Mouse (Mus musculus) spleen, adult 2 months (tissue): ENCODE data around the gene Cebpe.

Source experiments
- CTCF ChIP-seq: fragments of 200-500 bp; IDR thresholded peaks from 2 replicates; pipeline ENCODE4 v1.5.1; 2011; ENCODE audit warnings: mild to moderate bottlenecking, inconsistent platforms; ENCODE audit not compliant: insufficient read depth, insufficient read length, insufficient replicate concordance; ENCODE audit errors: extremely low read depth
- POLR2A ChIP-seq: fragments of 200-500 bp; IDR thresholded peaks from 2 replicates; pipeline ENCODE4 v1.6.1; 2011; ENCODE audit warnings: low read depth, low read length, inconsistent platforms

- TF ChIP-seq CTCF (no peak), POLR2A (no peak)
Observed at GRCm38 (mm10) chr14:54721711-54722110, 9.7 kb upstream of the Cebpe start.
